Mouse (Mus musculus) embryonic facial prominence, embryonic 14.5 days (tissue): ENCODE results near the gene Snrnp25. TPM values are rescaled to one million over a fixed set of nuclear protein-coding genes. Genes with fewer than 3 reads are reported as not detected.

Source experiments
- ATAC-seq: fragments of 200-750 bp; cut with Nextera tagmentation; 2 replicates; pipeline ENCODE4 v1.8.0; 2017; ENCODE audit warnings: low read depth, moderate number of reproducible peaks, moderate TSS enrichment
- DNase-seq: peaks from one replicate; pipeline ENCODE4 v3.0.0-alpha.2; 2015; ENCODE audit warnings: low spot score
- H3K27ac ChIP-seq: fragments of 300-500 bp; sonication (generic); replicated peaks from 2 replicates; pipeline ENCODE4 v1.5.1; 2014; ENCODE audit warnings: low read depth, mild to moderate bottlenecking, low read length, moderate library complexity
- H3K27me3 ChIP-seq: fragments of 300-500 bp; sonication (generic); replicated peaks from 2 replicates; pipeline ENCODE4 v1.6.1; 2014; ENCODE audit warnings: low read length; ENCODE audit not compliant: control insufficient read depth, insufficient read depth
- H3K36me3 ChIP-seq: fragments of 300-500 bp; sonication (generic); 2 replicates; pipeline ENCODE4 v1.6.1; 2014; ENCODE audit warnings: low read length, mixed read lengths; ENCODE audit not compliant: control insufficient read depth, insufficient read depth
- H3K4me1 ChIP-seq: fragments of 300-500 bp; sonication (generic); 2 replicates; pipeline ENCODE4 v1.6.1; 2014; ENCODE audit warnings: antibody characterized with exemption, low read length; ENCODE audit not compliant: control insufficient read depth, insufficient read depth
- H3K4me2 ChIP-seq: fragments of 300-500 bp; sonication (generic); 2 replicates; pipeline ENCODE4 v1.6.1; 2014; ENCODE audit warnings: low read depth, mild to moderate bottlenecking, low read length, moderate library complexity, mixed read lengths
- H3K4me3 ChIP-seq: fragments of 300-500 bp; sonication (generic); 2 replicates; pipeline ENCODE4 v1.5.1; 2014; ENCODE audit warnings: low read depth, mild to moderate bottlenecking, low read length
- H3K9ac ChIP-seq: fragments of 300-500 bp; sonication (generic); 2 replicates; pipeline ENCODE4 v1.6.1; 2014; ENCODE audit warnings: low read depth, mild to moderate bottlenecking, low read length, moderate library complexity, mixed read lengths
- H3K9me3 ChIP-seq: fragments of 300-500 bp; sonication (generic); 2 replicates; pipeline ENCODE4 v1.6.1; 2016; ENCODE audit warnings: low read length; ENCODE audit not compliant: control insufficient read depth
- WGBS: fragments of 180-500 bp; shearing (Covaris S2); extraction: QIAGEN DNeasy Blood & Tissue Kit; methylation state at CpG from one replicate; pipeline ENCODE4 v1.1.7; 2014; 5-methylcytosine and 5-hydroxymethylcytosine counted together
- polyA plus RNA-seq: library from polyadenylated mRNA; unstranded; fragments of >200 nt; fragmentation: Nextera tagmentation; extraction: Ambion mirVana; gene quantifications from 2 replicates; pipeline ENCODE4 v1.2.1, GENCODE M21; 2014

The Snrnp25 gene
- polyA plus RNA-seq, 1 experiment from 2014 or later, result 43.2 TPM

- no peak overlapping the region for H3K4me3 ChIP-seq
- no peaks in the 10 kb centered on the region for H3K9me3 ChIP-seq
- H3K9ac ChIP-seq, result no peak overlapping the region
- H3K4me1 ChIP-seq, result peaks cover 25% of the 10 kb centered on the region
- DNase-seq (peak; percentile 65), ATAC-seq (no peak)
- H3K4me2 ChIP-seq, result no peak overlapping the region
- WGBS, result 37% methylated on average over 6 of the region's 6 CpGs
- H3K36me3 ChIP-seq, result peaks cover 28% of the 10 kb centered on the region; the same call in 1 of the 2 replicates
- H3K27me3 ChIP-seq, result no peaks in the 10 kb centered on the region
- H3K27ac ChIP-seq, result 0 out of 2 replicates have a peak overlapping the region, but pooled peaks have one; percentile 17
These were observed 13.4 kb downstream of the Snrnp25 start for GRCm38 (mm10) chr11:32218501-32219050.

- H3K27ac ChIP-seq, result no peak overlapping the region
- peaks cover 21% of the 10 kb centered on the region; the same call in 1 of the 2 replicates for H3K36me3 ChIP-seq
- 85% methylated on average over 10 of the region's 10 CpGs for WGBS
- H3K9me3 ChIP-seq, result no peaks in the 10 kb centered on the region
- no peak overlapping the region for H3K4me2 ChIP-seq
- H3K27me3 ChIP-seq, result no peaks in the 10 kb centered on the region
- ATAC-seq, result no peak
- no peak overlapping the region for H3K9ac ChIP-seq
- peaks cover 26% of the 10 kb centered on the region for H3K4me1 ChIP-seq
- H3K4me3 ChIP-seq, result no peak overlapping the region
- no peak for DNase-seq
These were observed 14.1 kb downstream of the Snrnp25 start for GRCm38 (mm10) chr11:32219287-32219686.

- Histone ChIP-seq H3K27ac (peak overlapping the region; percentile 92; the same call in 1 of the 2 replicates), H3K36me3 (peaks cover 7% of the 10 kb centered on the region; the same call in 1 of the 2 replicates), H3K27me3 (no peaks in the 10 kb centered on the region), H3K9me3 (no peaks in the 10 kb centered on the region), H3K4me1 (peaks cover 40% of the 10 kb centered on the region), H3K4me2 (peak overlapping the region; percentile 84), H3K9ac (peak overlapping the region; percentile 91), H3K4me3 (peak overlapping the region; percentile 91)
- no peak; the same call in 1 of the 2 replicates for ATAC-seq
- 36% methylated on average over 9 of the region's 10 CpGs for WGBS
- no peak for DNase-seq
These were observed 15.5 kb downstream of the Snrnp25 start for GRCm38 (mm10) chr11:32220607-32221224.

- under 1% methylated on average over 38 of the region's 46 CpGs for WGBS
- Histone ChIP-seq H3K4me3 (peak overlapping the region; percentile 91), H3K4me2 (peak overlapping the region; percentile 84), H3K36me3 (peaks cover 3% of the 10 kb centered on the region; the same call in 1 of the 2 replicates), H3K27me3 (no peaks in the 10 kb centered on the region), H3K9ac (peak overlapping the region; percentile 91), H3K9me3 (no peaks in the 10 kb centered on the region), H3K4me1 (peaks cover 44% of the 10 kb centered on the region), H3K27ac (peak overlapping the region; percentile 92)
- DNase-seq (peak; percentile 93), ATAC-seq (peak; percentile 65)
These were observed 16.2 kb downstream of the Snrnp25 start for GRCm38 (mm10) chr11:32221225-32221950.

GRCm38 (mm10) chr11:32221951-32222409 lies 16.8 kb downstream of the Snrnp25 start, which contains the start of gene Rhbdf1:
Rhbdf1 (minus strand) TSS chr11:32222300.
- peaks cover 47% of the 10 kb centered on the region for H3K4me1 ChIP-seq
- H3K9ac ChIP-seq, result peak within 1 kb of the TSS; percentile 91
- H3K36me3 ChIP-seq, result no peaks in the 10 kb centered on the region
- ATAC-seq (peak; percentile 62), DNase-seq (peak; percentile 81)
- WGBS, result under 1% methylated on average over 24 of the region's 72 CpGs
- H3K9me3 ChIP-seq, result no peaks in the 10 kb centered on the region
- peak within 1 kb of the TSS; percentile 91 for H3K4me3 ChIP-seq
- peak within 1 kb of the TSS; percentile 84 for H3K4me2 ChIP-seq
- peak within 1 kb of the TSS; percentile 92 for H3K27ac ChIP-seq
- H3K27me3 ChIP-seq, result no peaks in the 10 kb centered on the region

GRCm38 (mm10) chr11:32222570-32223194 lies 17.5 kb downstream of the Snrnp25 start:
- Histone ChIP-seq H3K27me3 (no peaks in the 10 kb centered on the region), H3K4me3 (peak overlapping the region; percentile 91), H3K27ac (peak overlapping the region; percentile 92; the same call in 1 of the 2 replicates), H3K4me1 (peaks cover 52% of the 10 kb centered on the region), H3K9ac (peak overlapping the region; percentile 91), H3K36me3 (no peaks in the 10 kb centered on the region), H3K4me2 (peak overlapping the region; percentile 84), H3K9me3 (no peaks in the 10 kb centered on the region)
- 6% methylated on average over 21 of the region's 21 CpGs for WGBS
- ATAC-seq (no peak), DNase-seq (peak; percentile 42)

GRCm38 (mm10) chr11:32223297-32223967 lies 18.2 kb downstream of the Snrnp25 start:
- Histone ChIP-seq H3K4me2 (peak overlapping the region; percentile 84; the same call in 1 of the 2 replicates), H3K9me3 (no peaks in the 10 kb centered on the region), H3K4me1 (peaks cover 52% of the 10 kb centered on the region), H3K27me3 (no peaks in the 10 kb centered on the region), H3K36me3 (no peaks in the 10 kb centered on the region), H3K4me3 (no peak overlapping the region), H3K27ac (no peak overlapping the region; the same call in 1 of the 2 replicates), H3K9ac (no peak overlapping the region)
- ATAC-seq (no peak), DNase-seq (no peak)
- WGBS, result 67% methylated on average over 4 of the region's 4 CpGs
